Mouse (Mus musculus) limb, embryonic 14.5 days (tissue): ENCODE data around the gene Rpl36a. TPM values are rescaled to one million over a fixed set of nuclear protein-coding genes. Genes with fewer than 3 reads are reported as not detected.

Experiments
- ATAC-seq: fragments of 200-750 bp; cut with Nextera tagmentation; 2 replicates; pipeline ENCODE4 v1.8.0; 2017; ENCODE audit warnings: low read depth, moderate number of reproducible peaks, moderate TSS enrichment; ENCODE audit not compliant: low FRiP score
- DNase-seq: peaks from one replicate; pipeline ENCODE4 v3.0.0-alpha.2; 2015; ENCODE audit warnings: low spot score
- H3K27ac ChIP-seq: fragments of 300-500 bp; sonication (generic); replicated peaks from 2 replicates; pipeline ENCODE4 v1.5.1; 2014; ENCODE audit warnings: low read depth, mild to moderate bottlenecking, low read length, moderate library complexity, mixed read lengths
- H3K27me3 ChIP-seq: fragments of 300-500 bp; sonication (generic); 2 replicates; pipeline ENCODE4 v1.6.1; 2014; ENCODE audit warnings: low read length, mixed read lengths; ENCODE audit not compliant: control insufficient read depth, insufficient read depth
- H3K36me3 ChIP-seq: fragments of 300-500 bp; sonication (generic); 2 replicates; pipeline ENCODE4 v1.6.1; 2014; ENCODE audit warnings: mild to moderate bottlenecking, low read length, moderate library complexity, mixed read lengths; ENCODE audit not compliant: control insufficient read depth, insufficient read depth
- H3K4me1 ChIP-seq: fragments of 300-500 bp; sonication (generic); 2 replicates; pipeline ENCODE4 v1.6.1; 2014; ENCODE audit warnings: antibody characterized with exemption, low read length, mixed read lengths; ENCODE audit not compliant: control insufficient read depth, insufficient read depth
- H3K4me2 ChIP-seq: fragments of 300-500 bp; sonication (generic); replicated peaks from 2 replicates; pipeline ENCODE4 v1.6.1; 2014; ENCODE audit warnings: low read depth, mild to moderate bottlenecking, low read length, moderate library complexity; ENCODE audit not compliant: severe bottlenecking
- H3K4me3 ChIP-seq: fragments of 300-500 bp; sonication (generic); replicated peaks from 2 replicates; pipeline ENCODE4 v1.5.1; 2014; ENCODE audit warnings: low read length
- H3K9ac ChIP-seq: fragments of 300-500 bp; sonication (generic); 2 replicates; pipeline ENCODE4 v1.6.1; 2014; ENCODE audit warnings: mild to moderate bottlenecking, low read depth, low read length, moderate library complexity; ENCODE audit not compliant: severe bottlenecking
- H3K9me3 ChIP-seq: fragments of 300-500 bp; sonication (generic); 2 replicates; pipeline ENCODE4 v1.6.1; 2016; ENCODE audit warnings: low read length; ENCODE audit not compliant: control insufficient read depth
- POLR2A ChIP-seq: fragments of 200-500 bp; IDR thresholded peaks from 2 replicates; pipeline ENCODE4 v1.8.0; 2012; ENCODE audit warnings: inconsistent platforms, mild to moderate bottlenecking, moderate library complexity, borderline replicate concordance; ENCODE audit not compliant: insufficient read depth, insufficient read length; ENCODE audit errors: extremely low read depth
- WGBS: fragments of 180-500 bp; shearing (Covaris S2); extraction: QIAGEN DNeasy Blood & Tissue Kit; methylation state at CpG from one replicate; pipeline ENCODE4 v1.1.7; 2014; 5-methylcytosine and 5-hydroxymethylcytosine counted together
- polyA plus RNA-seq, 2 experiments: library from polyadenylated mRNA; depleted of rRNA in 1 of 2; stranded (reverse) in 1 of 2; unstranded in 1 of 2; fragments of >200 nt; fragmentation: Nextera tagmentation in 1 of 2; extraction: Ambion mirVana in 1 of 2; gene quantifications; 2 replicates each; pipeline versions ENCODE4 v1.2.1 to v1.2.3; 2012 to 2014

Rpl36a gene
- polyA plus RNA-seq, 2 experiments: 533 to 1,926 TPM

DNA sequence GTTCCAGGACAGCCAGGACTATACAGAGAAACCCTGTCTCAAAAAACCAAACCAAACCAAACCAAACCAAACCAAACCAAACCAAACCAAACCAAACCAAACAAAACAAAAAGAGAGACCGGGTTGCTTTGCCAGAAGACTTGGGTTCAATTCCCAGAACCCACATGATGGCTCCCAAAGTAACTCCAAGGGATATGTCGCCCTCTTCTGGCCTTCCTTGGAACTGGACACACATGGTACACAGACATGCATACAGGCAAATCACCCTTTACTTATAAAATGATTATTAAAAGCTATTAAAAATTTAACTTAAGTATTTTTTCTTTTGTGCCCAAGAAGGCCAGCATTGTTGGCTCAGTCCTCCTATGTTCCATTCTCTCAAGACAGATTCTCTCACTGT is 28.9 kb downstream of the Rpl36a start:
- H3K36me3 ChIP-seq: no peaks in the 10 kb centered on the region
- no peaks in the 10 kb centered on the region for H3K27me3 ChIP-seq
- H3K27ac ChIP-seq: no peak overlapping the region
- no peak overlapping the region for H3K4me3 ChIP-seq
- no peak for TF ChIP-seq POLR2A
- DNase-seq (no peak), ATAC-seq (no peak)
- H3K4me2 ChIP-seq: no peak overlapping the region
- no peak overlapping the region for H3K9ac ChIP-seq
- H3K4me1 ChIP-seq: no peaks in the 10 kb centered on the region
- 54% methylated on average over 2 of the region's 2 CpGs for WGBS
- H3K9me3 ChIP-seq: no peaks in the 10 kb centered on the region

DNA sequence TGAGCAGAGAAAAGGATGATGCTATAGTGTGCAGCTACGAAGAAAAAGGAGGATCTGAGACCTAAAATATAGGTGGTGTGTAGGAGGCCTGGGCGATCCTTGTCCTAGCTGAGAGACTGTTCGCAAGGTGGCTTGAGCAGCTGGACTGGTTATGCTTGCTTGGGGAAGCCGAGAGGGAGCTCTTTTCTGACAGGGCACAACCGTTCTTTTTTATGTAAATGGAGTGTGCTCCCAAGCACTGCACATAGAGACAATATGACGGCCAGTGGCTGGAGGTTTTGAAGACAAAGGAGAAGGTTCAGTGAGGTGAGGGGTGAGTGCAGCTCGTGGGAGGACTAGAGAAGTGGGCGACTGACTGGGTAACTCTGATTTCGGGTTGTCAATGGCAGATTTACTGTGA is 34.2 kb downstream of the Rpl36a start:
- no peaks in the 10 kb centered on the region for H3K36me3 ChIP-seq
- no peaks in the 10 kb centered on the region for H3K4me1 ChIP-seq
- no peak for TF ChIP-seq POLR2A
- no peak overlapping the region for H3K4me2 ChIP-seq
- no peak overlapping the region for H3K4me3 ChIP-seq
- H3K9me3 ChIP-seq: no peaks in the 10 kb centered on the region
- H3K9ac ChIP-seq: no peak overlapping the region
- WGBS: 61% methylated on average over 9 of the region's 9 CpGs
- no peak overlapping the region for H3K27ac ChIP-seq
- H3K27me3 ChIP-seq: no peaks in the 10 kb centered on the region
- DNase-seq (no peak), ATAC-seq (no peak)

- DNase-seq: no peak
- WGBS: 54% methylated on average over 8 of the region's 8 CpGs
These were observed 34.9 kb downstream of the Rpl36a start for GRCm38 (mm10) chrX:134620254-134620865.

GRCm38 (mm10) chrX:134621685-134622084 is 36.2 kb downstream of the Rpl36a start:
- ATAC-seq: no peak
- no peaks in the 10 kb centered on the region for H3K4me1 ChIP-seq
- H3K4me3 ChIP-seq: no peak overlapping the region
- H3K4me2 ChIP-seq: no peak overlapping the region
- 82% methylated on average over 3 of the region's 3 CpGs for WGBS
- no peak overlapping the region for H3K9ac ChIP-seq
- DNase-seq: no peak
- no peak for TF ChIP-seq POLR2A
- H3K36me3 ChIP-seq: no peaks in the 10 kb centered on the region
- no peaks in the 10 kb centered on the region for H3K9me3 ChIP-seq
- no peaks in the 10 kb centered on the region for H3K27me3 ChIP-seq
- H3K27ac ChIP-seq: no peak overlapping the region

More at GRCm38 (mm10) chrX:134620254-134620865, 34.9 kb downstream of the Rpl36a start:
- no peak for TF ChIP-seq POLR2A
- no peak for ATAC-seq
- no peaks in the 10 kb centered on the region for H3K36me3 ChIP-seq
- no peak overlapping the region for H3K4me2 ChIP-seq
- no peak overlapping the region for H3K27ac ChIP-seq
- no peaks in the 10 kb centered on the region for H3K27me3 ChIP-seq
- no peak overlapping the region for H3K9ac ChIP-seq
- H3K4me1 ChIP-seq: no peaks in the 10 kb centered on the region
- H3K4me3 ChIP-seq: no peak overlapping the region
- H3K9me3 ChIP-seq: no peaks in the 10 kb centered on the region

- Histone ChIP-seq H3K27ac (no peak overlapping the region), H3K27me3 (no peaks in the 10 kb centered on the region), H3K9me3 (no peaks in the 10 kb centered on the region), H3K9ac (no peak overlapping the region), H3K4me1 (no peaks in the 10 kb centered on the region), H3K4me3 (no peak overlapping the region), H3K36me3 (no peaks in the 10 kb centered on the region), H3K4me2 (no peak overlapping the region)
- DNase-seq: no peak
- no peak for ATAC-seq
- 78% methylated on average over 4 of the region's 4 CpGs for WGBS
- TF ChIP-seq POLR2A: no peak
These were observed 37.9 kb downstream of the Rpl36a start for GRCm38 (mm10) chrX:134623350-134623749.
